Mouse (Mus musculus) lung, adult 2 months (tissue): ENCODE measurements around the gene D230025D16Rik.

Experiments
- CTCF ChIP-seq: fragments of 200-500 bp; IDR thresholded peaks from 2 replicates; pipeline ENCODE4 v1.5.1; 2011; ENCODE audit warnings: mild to moderate bottlenecking, low read length, control low read depth; ENCODE audit not compliant: insufficient read depth
- POLR2A ChIP-seq: fragments of 200-500 bp; IDR thresholded peaks from 2 replicates; pipeline ENCODE4 v1.6.1; 2011; ENCODE audit warnings: low read depth, mild to moderate bottlenecking, control low read depth, low read length, borderline replicate concordance; ENCODE audit errors: extremely low read depth

- TF ChIP-seq CTCF (no peak), POLR2A (no peak)
Observed at GRCm38 (mm10) chr8:105282239-105282638, 57.3 kb downstream of the D230025D16Rik start.
